Mouse (Mus musculus): ENCODE results near the gene Sox5.

- TF ChIP-seq KAT2A (IDR thresholded peaks at IDR 0.05; ENCODE audit: insufficient replicate concordance, low read length), result no peak
- no peak for TF ChIP-seq CTCF (conservative IDR thresholded peaks at IDR 0.05 in 1 of 2, IDR thresholded peaks at IDR 0.05 in 1 of 2; ENCODE audit: low read depth in 2 of 2, low read length in 2 of 2)
- TF ChIP-seq ZC3H11A (IDR thresholded peaks at IDR 0.05; ENCODE audit: low read depth, low read length), result no peak
- TF ChIP-seq HCFC1 (IDR thresholded peaks at IDR 0.05; ENCODE audit: low read depth, low read length), result no peak
- no peak for TF ChIP-seq EP300 (IDR thresholded peaks at IDR 0.05; ENCODE audit: low read length)
- TF ChIP-seq POLR2A (IDR thresholded peaks at IDR 0.05; ENCODE audit: low read depth, low read length), result no peak
- TF ChIP-seq RAD21 (IDR thresholded peaks at IDR 0.05; ENCODE audit: low read depth, low read length), result no peak
- no peak for TF ChIP-seq E2F4 (IDR thresholded peaks at IDR 0.05; ENCODE audit: insufficient replicate concordance, low read depth, low read length)
- TF ChIP-seq MAZ (IDR thresholded peaks at IDR 0.05; ENCODE audit: low read depth, low read length), result no peak
- no peak for TF ChIP-seq CHD2 (IDR thresholded peaks at IDR 0.05; ENCODE audit: low read length)
Observed at GRCm38 (mm10) chr6:144336789-144337188, 445.0 kb downstream of the Sox5 start.

All from CH12.LX (cell line).